Mouse (Mus musculus) thymus, postnatal 4 days (tissue): ENCODE data around the gene Kcnb1.

Experiments
- DNase-seq: peaks from one replicate; pipeline ENCODE4 v3.0.0; 2021

The Kcnb1 gene

GRCm38 (mm10) chr2:167077199-167077962 is 112.6 kb downstream of the Kcnb1 start:
- no peak for DNase-seq

- no peak for DNase-seq
These were observed 113.2 kb downstream of the Kcnb1 start for GRCm38 (mm10) chr2:167076759-167077158.

GRCm38 (mm10) chr2:167076352-167076751 is 113.6 kb downstream of the Kcnb1 start:
- DNase-seq = no peak

GRCm38 (mm10) chr2:167074587-167074986 is 115.4 kb downstream of the Kcnb1 start:
- no peak for DNase-seq

DNA sequence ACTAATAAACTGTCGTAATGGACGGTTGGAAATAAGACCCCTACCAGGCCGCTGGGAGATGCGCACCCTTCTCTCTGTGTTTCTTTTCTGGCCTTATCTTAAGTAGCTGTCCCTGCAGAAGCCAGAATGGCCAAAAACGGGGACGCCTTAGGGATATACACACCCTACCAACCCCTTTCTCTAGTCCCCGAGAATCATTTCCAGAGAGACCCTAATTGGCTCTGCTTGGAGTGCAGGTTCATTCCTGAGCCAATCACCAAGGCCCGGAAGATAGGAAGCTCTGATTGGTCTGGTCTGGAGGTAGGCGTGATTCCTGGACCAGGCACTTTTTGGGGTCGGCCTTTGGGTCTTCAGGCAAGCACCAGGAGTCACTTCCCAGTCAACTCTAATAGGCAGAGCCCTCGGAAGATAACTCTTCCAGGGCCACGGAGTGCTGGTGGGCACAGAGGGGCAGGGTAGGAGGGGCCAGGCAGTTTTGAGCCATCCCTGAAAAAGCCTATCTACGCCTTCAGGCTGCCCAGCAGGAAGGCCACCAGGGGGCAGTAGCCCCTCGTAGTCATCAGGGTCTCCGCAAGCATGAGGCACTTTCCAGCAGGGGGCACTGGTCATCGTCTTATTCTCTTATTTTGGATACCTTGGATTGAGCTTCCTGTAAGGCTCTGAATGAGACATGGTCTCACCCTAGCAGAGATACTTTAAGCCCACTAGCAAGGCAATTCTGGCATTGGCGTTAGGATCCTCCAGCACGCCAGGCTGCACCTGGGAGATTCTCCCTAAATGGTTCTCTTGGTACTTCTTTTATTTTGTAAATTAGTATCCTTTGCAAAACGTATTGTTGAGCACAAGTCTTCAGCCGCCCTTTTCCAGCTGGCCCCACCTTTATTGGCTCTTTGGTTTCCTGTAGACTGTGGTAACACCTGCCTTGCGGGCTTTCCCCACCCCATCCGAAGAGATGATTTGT is 118.0 kb downstream of the Kcnb1 start:
- DNase-seq = peak; percentile 97

- no peak for DNase-seq
These were observed 118.7 kb downstream of the Kcnb1 start for GRCm38 (mm10) chr2:167071266-167071640.

- DNase-seq = no peak
These were observed 119.6 kb downstream of the Kcnb1 start for GRCm38 (mm10) chr2:167070341-167070740.

GRCm38 (mm10) chr2:167067575-167067974 is 122.4 kb downstream of the Kcnb1 start:
- no peak for DNase-seq

DNA sequence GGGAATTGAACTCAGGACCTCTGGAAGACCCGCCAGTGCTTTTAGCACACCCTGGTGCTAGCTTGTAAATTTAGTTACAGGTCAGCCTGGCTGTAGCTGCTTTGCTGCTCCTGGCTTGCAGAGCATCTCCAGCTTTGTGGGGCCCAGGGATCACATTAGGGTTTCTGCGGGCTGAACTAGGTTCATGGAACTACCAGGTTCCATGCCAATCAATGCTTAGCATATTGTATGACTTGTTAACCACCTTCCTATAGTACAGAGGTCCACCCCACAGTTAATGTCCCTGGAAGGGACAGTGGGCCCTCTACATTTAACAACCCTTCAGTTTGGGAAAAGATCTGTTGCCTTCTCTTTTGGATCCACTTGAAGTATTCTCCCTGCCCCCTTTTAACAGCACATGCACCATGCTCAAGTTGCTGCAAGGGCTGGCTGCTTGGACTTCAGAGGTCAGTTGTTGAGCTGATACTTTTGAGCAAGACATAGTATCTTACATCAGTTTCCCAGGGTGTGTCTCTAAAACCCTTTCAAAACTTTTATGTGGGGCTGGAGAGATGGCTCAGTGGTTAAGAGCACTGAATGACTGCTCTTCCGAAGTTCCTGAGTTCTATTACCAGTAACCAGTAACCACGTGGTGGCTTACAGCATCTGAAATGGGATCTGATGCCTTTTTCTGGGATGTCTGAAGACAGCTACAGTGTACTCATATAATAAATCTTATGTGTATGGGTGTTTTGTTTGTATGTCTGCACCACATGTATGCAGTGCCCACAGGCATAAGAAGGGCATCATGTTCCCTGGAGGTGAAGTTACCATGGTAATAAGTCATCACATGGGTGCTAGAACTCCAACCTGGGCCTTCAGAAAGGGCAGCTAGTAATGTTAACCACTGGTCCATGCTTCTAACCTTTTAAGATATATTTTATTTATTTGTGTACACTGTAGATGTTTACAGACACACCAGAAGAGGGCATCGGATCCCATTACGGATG is 123.1 kb downstream of the Kcnb1 start:
- DNase-seq = no peak

- no peak for DNase-seq
These were observed 123.9 kb downstream of the Kcnb1 start for GRCm38 (mm10) chr2:167066031-167066430.

DNA sequence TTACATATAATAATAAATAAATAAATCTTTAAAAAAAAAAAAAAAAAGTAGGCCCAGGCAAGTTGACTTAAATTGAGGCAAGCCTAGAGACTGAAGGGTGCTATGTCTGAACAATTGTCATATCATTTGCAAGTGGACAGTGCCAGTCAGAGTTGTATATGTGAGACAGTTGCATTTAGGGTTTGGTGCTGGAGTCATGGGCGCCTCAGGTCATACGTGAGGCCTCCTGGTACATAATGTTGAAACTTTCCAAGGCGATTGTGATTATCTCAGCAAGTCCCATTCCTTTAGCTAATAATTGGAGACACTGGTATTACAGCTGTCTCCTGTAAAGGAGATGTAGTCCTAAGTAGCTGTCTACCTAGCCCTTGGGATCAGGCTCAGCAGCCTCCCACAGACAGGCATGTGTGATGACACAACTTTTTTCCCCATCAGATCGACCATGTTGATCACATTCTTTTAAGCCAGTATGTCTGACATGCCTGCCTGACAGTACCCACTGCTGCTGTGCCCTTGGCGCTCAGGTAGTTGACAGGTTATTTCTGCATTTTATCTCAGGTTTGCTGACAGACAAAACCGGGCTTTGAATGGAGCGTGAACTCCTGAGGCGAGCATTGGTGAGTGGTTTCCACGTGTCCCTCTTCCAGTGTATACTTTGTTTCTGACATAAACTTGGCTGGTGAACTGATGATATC is 125.2 kb downstream of the Kcnb1 start:
- no peak for DNase-seq

DNA sequence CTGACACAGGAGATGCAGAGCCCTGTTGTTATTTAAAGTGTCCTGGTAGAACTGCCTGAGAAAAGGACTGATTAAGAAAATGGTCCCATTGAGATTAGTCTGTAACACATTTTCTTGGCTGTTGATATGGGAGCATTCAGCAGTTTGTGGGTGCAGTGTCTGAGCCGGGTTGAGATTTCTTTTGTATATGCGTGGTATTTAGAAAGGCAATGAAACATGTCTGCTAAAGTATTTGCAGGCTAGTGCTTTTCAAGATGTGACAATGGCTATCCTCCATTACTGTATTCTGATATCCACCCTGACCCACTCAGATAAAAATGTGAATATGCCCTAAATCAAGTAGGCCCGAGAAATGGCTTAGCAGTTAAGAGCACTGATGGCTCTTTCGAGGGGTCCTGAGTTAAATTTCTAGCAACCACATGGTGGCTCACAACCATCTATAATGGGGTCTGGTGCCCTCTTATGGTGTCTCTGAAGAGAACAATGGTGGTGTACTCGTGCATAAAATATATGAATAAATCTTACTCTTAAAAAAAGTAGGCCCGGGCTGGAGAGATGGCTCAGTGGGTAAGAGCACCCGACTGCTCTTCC is 126.0 kb downstream of the Kcnb1 start:
- DNase-seq = no peak

DNA sequence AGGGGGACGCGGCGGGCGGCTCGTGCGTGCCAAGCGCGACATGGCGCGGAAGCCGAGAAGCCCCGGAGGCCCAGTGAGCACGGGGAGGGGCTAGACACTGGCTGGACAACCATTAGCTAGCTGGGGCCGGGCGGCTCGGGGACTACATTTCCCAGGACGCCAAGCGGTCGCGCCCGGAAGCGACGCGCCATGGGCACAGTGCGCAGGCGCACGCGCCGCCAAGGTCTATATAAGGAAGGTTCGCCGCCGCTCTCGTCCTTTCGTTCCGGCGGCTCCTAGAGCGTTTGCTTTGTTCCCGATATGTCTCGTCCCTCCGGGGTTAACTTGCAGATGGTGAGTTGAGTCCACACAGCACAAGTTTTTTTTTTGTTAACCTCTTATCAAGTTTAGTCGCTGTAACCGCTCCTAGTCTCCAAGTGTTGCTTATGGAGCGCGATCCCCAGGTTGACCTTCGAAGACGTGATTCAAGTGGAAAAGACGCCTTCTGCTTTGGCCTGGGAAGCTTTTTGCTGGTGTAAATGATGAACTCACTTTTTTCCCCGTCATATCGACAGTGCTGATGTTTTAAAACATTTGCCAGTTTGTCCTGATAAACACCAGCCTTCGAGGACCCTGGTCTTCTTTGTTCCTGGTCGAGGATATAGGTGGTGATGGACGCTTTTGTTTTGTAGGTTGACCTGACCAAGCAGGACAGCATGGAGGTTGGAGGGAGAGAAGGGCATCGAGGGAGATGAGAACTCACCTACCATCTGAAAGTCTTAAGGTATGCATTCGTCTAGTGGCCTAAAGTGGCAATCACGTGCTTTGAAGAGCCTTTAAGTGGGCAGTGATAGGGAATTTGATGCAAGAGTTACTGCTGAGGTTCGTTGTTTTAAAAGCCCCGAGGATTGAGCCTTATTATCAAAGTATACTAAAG is 126.7 kb downstream of the Kcnb1 start, which contains the start of gene Znfx1:
Znfx1 (minus strand) TSS at position 51 of the 916 bp plus-strand sequence.
- peak; percentile 98 for DNase-seq

GRCm38 (mm10) chr2:167062497-167062911 is 127.5 kb downstream of the Kcnb1 start:
- peak; percentile 95 for DNase-seq

DNA sequence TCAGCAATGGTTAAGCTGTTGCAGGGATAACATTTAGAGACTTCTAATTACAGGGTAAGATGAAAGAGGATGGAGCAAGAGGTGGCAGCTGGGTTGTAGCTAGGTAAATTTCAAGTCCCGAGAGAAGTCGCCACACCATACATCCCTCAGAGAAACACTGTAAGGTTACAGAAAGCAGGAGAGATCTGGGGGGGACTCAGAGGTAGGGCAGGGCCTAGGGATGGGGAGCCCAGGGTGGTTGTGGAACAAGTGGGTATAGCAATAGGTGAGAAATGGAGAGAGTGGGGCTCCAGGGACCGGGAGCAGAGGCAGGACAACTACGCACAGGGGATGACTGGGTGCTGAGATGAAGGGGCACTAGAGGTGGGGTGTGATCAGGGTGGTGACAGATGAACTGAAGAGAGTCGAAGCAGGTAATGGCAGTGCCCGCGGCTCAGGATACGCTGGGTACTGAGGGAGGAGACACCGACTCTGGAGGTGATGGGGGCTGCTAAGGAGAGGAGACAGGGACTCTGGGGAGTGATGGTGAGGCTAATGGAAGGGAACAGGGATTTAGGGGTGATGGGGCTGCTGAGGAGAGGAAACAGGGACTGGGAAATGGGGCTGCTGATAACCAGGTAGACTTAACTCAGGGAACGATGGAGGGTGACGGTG is 128.4 kb downstream of the Kcnb1 start:
- DNase-seq = peak; percentile 42

DNA sequence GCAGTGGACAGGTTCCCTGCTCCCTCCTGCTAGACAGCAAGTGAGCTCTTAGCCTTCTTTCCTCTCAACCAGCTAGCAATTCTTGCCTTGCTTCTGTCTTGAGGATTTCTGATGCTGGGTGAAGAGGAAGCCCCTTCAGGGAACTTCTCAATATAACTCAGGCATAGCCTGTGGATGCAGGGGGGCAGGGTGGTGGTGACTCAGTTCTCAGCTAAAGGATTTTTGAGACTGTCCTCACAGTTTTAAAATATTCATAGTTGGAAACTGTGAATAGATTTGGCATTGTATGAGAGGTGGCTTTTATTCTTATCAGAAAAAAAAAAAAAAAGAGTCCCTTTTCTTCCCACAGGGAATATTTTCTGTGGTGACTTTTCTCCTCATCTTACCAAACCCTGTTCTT is 129.2 kb downstream of the Kcnb1 start:
- DNase-seq = no peak

GRCm38 (mm10) chr2:167060360-167060759 is 129.6 kb downstream of the Kcnb1 start:
- no peak for DNase-seq

GRCm38 (mm10) chr2:167059960-167060359 is 130.0 kb downstream of the Kcnb1 start:
- no peak for DNase-seq

- DNase-seq = no peak
These were observed 130.4 kb downstream of the Kcnb1 start for GRCm38 (mm10) chr2:167059536-167059935.
